Mouse (Mus musculus) NIH3T3 (cell line): ENCODE measurements at regions not wholly inside any gene's neighbourhood (a gene's known extent, or its start where the extent isn't known, plus 50 kb on each side); places are given as distances from the start of the nearest gene placed in this dataset.
"Not testable (repeated sequence)": the region's sequence is repeated elsewhere in the genome, so short reads cannot be mapped to it uniquely, and the experiment has no call there.

Source experiments
- DNase-seq: peaks from one replicate; pipeline ENCODE4 v3.0.0-alpha.2; 2012; ENCODE audit warnings: low read depth

DNA sequence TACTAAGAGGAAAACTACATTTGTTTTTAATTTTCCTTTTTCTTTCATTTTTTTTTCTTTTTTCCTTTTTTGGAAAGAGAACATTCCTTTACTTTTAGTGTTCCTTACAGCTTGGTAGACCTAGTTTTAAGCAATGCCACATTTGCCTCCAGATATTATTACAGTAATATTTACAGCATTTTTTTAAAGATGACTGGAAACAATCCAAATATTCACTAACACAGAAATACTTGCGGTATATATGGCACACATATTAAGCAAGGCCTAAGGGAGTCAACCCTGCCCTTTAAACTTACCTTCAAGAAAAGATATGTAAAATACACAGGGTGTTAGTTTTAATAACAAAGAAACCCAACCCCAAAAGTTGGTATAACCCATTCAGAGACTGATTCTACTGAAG, 308.1 kb upstream of the Cdh5 start:
- DNase-seq, result peak; percentile 55

DNA sequence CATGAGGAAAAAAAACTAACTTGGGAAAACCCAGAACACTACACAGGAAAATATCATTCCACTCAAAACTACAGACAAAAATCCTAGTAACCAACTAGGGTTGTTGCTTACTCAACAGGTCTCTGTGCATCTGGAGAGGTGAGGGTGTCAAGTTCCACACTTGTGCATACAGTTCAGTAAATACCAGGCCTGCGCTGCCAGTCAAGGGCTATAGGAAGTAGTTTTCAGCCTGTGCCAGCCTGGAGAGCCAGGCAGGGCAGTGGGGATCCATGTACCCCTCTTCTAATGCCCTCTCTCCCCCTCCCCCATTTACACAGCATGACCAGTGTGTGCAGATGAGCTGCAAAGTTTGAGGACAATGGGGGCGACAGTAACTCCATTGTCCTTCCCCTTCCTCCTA, 302.8 kb upstream of the Cdh5 start:
- not testable (repeated sequence) for DNase-seq

DNA sequence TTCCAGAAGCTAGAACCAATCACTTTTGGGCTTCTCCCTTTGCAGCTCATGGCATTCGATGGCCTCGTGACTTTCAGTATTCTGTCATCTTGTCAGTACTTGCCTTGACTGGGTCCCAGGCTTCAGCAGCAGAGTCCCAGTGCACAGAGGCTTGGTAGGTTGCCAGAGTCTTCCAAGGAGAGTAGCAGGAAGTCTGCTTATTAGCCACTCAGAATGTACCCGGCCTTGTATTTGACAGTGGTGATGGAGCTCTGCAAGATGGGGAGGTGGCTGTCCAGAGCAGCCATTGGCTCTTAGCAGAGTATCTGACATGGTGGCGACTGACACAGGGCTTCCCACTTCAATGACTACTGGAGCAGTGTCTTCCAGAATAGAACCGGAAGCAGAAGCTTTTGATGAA, 293.3 kb upstream of the Cdh5 start:
- no peak for DNase-seq

DNA sequence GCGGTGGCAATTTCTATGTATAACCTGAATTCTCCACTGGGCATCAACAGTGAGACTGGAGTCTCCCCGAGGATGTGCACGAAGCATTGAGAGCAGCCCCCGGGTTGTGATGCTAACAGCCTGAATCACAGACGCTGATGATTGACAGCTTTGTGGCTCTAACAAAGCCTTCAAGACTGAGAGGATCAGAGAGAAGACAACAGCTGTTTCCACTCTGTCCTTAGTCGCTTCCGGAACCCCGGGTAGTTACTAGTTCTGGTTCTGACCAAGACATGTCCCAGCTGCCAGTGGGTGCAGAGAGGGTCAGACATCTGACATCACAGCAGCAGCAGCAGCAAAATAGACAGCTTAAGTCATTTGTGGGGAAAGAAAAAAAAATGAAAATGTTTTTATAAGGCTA, 292.8 kb upstream of the Cdh5 start:
- no peak for DNase-seq

DNA sequence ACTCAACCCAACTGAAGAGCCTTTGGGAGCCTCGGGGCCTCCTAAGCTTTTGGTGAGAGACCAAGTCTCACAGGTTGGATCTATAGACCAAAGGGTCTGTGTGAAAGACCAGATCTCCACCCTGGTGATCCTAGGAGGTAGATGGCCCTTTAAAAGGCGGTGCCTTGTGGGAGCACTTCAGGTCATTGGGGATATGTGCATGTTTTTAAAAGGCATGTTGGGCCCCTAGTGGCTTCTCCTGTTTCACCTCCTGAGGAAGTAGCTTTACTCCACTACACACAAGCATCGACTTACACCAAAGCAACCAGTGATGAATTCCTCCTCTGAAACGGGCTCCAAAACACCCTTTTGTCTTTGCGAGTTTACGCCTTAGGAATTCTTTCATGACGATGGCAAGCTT, 292.3 kb upstream of the Cdh5 start:
- DNase-seq, result no peak

DNA sequence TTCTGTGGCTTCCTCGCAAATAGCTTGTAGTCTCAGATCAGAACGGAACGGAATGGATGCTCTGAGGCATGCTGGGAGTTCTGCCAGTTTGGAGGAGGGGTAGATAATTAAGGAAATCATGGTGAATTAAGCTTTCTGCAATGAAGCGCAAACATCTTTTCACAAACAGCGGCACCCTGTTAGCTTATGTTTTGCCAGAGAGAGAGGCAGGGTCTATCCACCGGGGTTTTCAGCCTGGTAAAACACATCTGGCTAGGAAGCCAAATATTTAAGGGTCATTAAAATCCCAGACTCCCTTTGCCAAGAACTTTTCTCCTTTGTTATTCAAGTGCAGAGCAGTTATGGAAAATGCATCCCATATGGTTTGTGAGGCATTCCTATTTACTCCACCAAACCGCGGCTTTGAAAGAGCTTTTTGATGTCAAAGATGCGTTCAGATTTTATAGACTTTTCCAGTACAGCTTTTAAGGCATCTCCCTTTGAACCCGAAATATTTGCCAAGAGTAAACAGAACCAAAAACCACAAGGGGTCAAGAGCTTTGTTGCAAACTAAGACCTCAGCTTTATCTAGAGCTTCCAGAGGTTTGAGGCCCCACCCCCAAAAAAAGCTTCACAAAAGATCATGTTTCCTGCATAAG, 287.4 kb upstream of the Cdh5 start:
- DNase-seq, result peak; percentile 77

DNA sequence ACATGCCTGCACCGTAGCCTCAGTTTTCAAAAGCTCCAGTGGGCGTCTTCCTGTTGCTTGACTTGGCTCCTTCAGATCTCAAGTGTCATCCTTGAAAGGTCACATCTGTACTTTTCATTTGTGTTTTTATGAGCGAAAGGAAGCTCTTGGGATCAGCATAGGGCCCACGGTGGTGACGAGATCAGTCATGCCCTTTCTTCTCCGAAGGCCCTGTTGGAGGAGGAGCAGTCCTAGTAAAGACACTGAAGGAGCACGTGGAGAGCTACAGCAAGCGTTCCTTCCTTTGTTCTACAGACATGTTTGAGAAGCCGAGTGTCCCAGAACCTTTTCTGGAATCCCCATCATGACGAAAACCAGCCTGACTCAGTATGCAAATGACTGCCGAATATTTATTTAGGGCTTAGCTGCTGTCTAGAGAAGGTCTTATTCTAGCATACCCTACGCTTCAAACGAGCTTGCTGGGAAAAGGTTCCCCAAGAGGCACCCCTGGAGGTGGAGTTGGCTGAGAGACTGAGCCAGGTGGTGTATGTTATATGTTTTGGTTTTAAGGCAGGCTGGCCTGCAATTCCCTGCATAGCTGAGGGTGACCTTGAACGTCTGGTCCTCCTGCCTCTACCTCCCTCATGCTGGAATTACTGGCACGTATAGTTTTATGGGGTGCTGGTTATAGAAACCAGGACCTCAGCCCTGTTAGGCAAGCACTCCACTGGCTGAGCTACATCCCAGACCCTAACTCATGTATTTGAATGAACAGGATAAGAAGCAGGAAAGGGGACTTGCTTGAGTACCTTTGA, 285.1 kb upstream of the Cdh5 start:
- no peak for DNase-seq

DNA sequence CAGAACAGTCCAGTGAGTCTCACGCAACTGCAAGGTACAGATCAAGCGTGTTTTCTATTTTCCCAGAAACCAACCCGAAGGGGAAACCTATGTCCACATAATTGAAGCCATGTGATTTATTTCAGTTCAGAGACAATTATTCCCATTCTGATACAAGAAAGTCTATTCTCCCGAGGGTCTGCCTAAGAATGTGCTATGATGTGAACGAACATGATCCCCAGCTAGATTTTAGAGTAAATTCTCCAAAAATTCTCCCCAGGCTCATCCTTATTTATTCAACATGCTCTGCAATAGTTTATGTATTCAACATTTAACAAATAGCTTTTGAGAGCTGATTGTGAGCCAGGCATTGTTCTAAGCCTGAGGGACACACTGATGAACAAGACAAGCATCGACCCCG, 277.9 kb upstream of the Cdh5 start:
- no peak for DNase-seq

DNA sequence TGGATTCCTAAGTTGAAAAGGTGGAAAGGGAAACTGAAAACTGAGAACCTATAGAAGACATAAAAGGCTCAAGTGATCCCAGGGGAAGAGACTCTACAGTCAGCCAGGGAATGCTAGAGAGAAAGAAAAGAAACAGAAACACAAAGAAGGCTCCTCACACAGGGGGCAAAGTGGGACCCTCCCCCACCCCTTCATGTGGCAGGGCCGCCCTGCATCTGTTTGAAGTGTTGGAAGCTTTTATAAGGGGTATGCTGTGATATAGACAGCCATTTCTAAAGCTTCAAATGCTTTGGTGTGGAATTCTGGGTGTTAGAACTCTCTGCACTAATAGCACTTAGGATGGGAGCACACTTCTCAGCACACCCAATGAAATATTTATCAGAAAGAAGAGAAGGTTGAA, 276.7 kb upstream of the Cdh5 start:
- DNase-seq, result no peak

DNA sequence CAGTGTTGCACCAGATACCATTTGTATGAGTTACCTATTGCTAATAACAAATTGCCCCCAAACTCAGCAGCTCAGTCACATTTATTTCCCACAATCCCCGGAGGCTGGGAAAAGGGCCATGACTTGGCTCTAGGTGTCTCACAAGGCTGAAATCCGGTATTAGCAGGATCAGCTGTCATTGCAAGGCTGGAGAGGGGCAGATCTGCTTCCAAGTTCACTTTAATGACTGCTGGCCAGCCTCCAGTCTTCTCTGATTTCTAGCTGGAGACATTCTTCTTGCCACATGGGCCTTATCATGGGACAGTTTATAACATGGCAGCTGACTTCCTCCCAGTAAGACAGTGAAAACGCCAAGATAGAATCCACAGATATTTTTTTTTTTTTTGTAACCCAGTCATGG, 276.1 kb upstream of the Cdh5 start:
- peak; percentile 55 for DNase-seq

DNA sequence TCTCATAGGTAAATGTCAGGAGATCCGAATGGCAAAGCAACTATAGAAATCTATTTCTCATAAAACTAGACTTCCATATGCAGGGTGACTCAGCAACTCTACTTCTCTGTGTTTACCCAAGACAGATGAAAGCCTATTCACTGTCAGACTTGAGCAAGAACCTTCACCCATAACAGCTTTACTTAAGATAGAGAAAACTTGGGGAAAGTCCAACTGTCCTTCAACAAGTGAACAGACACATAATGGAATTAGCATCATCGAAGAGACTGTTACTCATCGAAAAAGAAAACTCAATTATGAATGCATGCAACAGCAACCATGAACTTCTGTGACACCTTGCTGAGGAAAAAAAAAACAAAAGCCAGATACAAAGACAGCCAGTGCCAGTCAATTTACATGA, 271.0 kb upstream of the Cdh5 start:
- peak; percentile 71 for DNase-seq

DNA sequence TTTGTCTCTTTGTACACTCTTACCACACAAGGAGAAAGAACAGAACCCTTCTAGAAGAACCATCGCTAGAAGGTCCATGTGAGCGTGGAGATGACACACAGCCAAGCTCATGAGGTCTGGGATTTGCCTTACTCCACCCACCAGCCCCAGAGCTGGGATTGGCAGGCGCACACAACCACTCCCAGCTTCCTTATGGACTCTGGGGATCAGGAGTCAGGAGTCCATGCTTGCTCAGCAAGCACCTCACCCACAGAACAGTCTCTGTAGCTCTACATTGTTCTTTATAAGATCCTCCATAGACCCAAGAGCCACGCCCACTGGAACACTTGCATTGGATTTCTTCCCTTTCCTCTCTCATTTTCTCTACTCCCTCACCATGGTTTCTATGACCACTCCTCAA, 261.4 kb upstream of the Cdh5 start:
- peak; percentile 27 for DNase-seq

DNA sequence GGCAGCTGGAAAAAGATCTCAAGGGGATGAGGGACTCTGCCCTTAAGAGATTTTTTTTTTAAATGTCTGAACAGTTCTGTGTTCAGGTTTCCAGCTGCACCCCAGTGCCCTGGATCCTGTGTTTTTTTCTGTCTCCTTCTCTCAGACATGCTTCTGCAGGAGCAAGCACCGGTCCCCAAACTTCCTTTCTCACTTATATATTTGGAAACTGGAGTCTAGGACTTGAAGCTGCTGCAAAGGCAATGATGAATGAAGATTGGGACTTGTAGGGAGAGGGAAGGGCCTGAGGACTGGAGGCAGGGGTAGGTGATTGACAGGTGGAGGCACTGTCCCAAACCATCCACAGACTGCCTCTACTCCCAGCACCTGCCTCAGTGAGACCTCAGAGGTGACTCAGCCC, 255.5 kb upstream of the Cdh5 start:
- no peak for DNase-seq

DNA sequence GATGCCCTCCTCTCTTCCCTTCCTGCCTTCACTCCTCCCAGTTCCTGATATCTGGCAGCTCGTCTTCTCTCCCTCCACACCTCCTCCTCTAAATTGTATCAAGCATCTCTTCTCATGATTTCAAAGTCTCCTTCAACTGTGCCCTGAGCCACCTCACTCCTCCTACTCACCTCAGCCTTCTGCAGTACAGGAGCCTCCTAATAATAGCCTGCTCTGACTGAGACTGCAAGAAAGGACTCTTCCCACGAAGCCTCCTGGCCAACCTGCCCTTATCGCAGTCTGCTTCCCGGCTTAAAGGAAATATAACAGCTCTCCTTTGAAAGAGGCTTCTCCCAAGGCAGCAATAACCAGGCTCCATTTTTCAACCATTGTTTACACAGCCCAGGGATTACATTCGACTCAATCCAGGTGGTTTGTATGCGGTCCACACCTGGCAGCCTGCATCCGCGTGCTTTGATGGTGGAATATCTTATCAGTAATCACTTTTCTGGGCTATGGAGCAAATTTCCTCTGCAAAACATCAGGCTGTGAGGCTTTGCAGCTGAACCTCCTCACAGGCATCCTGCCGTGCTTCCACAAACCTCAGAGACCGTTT, 254.9 kb upstream of the Cdh5 start:
- DNase-seq, result no peak

DNA sequence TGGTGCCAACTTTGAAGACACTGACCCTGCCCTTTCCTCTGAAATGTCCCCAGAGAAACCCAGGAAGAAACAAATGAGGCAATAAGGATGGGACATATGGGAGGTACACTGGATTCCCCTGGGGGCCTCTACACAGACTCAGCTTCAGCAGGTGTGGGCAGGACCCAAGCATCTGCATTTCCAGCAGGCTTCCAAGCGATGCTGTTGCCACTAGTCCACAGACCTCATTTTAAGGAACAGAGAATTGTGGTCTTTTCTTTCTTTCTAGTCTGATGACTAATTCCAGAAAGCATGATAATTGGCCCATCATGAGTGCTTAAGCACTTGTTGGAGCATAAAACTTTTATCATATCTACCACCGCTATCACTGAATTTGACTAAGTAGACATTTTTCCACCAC, 251.6 kb upstream of the Cdh5 start:
- DNase-seq, result no peak

DNA sequence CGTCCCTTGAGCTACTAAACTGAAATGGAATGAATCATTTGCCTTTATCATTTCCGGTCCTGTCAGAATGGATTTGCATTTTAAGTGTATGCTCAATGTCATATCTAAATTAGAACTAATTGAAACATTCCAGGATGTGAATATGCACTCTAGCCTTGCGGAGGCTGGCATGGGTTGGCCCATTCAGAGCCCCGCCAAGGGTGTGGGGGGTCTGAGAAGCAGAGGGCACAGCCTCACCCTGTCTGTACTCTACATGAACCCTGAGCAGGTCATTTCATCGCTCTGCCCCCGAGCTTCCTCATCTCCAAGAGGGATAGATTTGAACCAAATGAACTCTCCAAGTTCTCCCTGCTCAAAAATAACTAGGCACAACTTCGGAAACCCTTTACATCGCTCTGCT, 250.1 kb upstream of the Cdh5 start:
- DNase-seq, result no peak

DNA sequence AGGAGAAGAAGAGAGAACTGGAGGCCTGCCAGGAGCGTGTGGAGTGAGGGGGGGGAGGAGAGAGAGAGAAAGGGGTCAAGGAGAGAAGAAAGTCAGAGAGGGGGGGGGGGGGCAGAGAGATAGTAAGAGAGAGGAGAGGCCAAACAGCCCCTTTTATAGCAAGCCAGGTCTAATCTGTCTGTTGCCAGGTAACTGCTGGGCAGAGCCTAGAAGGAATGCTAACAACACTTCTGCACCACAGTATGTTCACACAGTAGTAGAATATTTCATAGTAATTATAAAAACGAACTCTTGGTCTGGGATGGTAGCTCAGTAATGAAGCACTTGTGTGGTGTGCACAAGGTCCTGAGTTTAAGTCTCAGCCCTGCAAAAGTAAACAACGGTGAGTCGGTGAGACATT, 248.4 kb upstream of the Cdh5 start:
- DNase-seq, result no peak

DNA sequence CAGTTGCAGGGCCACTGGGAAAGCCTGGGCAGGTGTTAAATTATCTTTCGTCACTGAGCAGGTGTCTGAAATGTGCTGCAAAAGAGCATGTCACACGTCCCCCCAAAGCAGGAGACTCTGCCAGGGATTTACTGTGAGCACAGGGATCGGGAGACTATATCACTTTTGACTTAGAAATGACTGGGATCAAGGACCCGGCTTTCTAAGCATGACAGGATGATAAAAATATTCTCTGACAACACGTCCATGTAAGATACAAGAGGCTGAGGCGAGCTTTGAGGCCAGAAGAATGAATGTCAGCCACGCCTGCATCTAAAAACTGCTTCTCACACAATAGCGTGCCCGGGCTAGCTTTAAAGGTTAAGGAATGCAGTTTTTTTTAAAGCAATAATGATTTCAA, 246.1 kb upstream of the Cdh5 start:
- DNase-seq, result no peak

DNA sequence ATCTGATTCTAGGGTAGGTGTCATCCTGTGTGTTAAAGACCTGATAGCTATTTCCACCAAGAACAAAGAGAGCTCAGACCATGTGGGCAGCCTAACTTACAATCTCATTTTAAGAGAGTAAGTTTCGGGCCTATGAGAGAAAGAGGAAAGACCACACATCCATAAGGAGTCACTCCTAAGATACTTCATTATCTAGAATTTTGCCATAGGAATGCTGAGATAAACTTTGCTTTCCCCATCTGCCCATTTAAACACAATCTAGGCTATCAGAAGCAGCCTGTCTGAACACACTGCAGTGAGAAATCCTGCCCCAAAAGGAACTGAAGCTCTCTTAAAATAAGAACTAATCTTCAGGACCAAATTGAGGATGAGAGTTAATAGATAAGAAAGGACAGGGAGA, 242.3 kb upstream of the Cdh5 start:
- DNase-seq, result no peak

DNA sequence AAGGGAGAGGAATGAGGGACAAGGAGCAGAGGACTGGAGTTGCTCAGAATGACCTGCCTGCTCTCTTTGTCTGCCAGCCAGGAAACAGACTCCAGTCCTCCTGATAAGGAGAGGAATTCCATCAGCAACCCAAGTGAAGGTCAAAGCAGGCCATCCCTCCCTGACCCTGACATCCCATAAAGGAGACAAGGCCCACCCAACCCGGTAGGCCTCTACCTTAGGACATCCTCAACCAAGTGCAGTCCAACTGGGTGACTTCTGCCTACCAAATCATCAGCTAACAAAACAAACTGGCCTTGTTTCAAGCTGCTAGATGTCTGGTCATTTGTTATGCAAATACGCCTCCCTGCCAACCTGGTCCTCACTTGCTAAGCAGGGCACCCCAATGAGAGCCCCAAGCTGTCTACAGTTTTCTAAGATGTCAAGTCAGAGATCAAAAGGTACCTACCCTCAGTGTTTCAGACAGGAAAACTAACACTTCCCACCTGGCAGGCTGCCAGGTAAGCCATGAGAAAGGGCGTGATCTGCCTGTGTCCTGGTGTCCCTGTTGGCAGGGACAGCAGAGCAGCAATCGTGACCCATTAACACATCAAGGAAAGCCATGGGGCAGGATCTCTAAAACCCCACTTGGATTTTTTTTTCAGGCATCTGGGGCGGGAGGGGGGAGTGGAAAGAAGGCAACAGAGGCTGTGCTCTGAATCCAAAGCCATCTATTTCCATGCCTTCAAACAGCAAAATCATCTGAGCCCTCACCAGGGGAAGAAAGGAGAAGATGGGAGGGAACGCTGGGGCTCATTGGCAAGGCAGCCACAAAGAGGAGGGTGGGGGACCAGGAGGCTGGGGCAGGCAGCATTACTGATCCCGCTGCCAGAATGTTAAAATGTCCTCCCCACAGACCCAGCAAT, 227.6 kb upstream of the Cdh5 start:
- DNase-seq, result peak; percentile 16

DNA sequence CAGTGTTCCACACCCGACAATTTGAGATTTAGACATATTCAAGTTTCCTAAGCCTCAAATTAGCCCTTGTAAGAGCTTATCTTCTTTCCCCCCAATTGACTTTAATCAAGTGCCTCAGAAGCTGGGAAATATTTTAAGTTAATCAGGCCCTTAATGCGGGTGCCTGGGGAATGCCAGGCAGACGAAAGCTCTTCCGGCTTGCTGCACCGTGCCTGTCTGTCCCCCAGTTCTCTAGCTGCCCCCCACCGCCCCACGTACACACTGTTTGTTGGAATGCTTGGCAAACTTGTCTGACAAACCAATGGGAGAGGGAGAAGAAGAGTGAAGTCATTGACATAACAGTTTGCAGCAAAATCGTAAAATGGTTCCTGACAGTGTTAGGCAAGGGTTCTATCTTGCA, 226.9 kb upstream of the Cdh5 start:
- DNase-seq, result no peak

DNA sequence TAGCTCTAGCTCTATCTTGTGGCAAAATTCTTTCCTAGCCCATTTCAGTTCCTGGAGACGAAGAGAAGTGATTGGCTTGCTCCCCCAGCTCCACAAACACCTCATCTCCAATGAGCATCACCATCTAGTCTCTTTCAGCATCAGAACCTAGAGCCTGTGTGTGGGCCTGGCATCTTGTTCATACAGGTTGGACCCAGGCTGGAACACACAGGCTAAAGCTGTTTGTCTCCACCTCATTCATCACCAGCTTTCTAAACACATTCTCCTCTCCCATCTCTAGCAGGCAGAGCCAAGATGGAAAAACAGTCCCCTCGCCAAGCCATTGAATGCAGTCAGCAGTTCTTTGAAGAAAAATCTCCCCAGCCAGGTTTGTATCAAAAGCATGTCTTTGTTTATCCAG, 221.9 kb upstream of the Cdh5 start:
- no peak for DNase-seq
